Mouse (Mus musculus): ENCODE data around the gene Teddm1a. TPM values are rescaled to one million over a fixed set of nuclear protein-coding genes. Genes with fewer than 3 reads are reported as not detected.

The Teddm1a gene
- total and polyA plus RNA-seq, 3 experiments, result not detected

GRCm38 (mm10) chr1:153905884-153906283 lies 14.3 kb downstream of the Teddm1a start:
- no peaks in the 10 kb centered on the region for H3K79me2 ChIP-seq (replicated peaks; ENCODE audit: control insufficient read depth, extremely low read depth, insufficient read depth, poor library complexity, severe bottlenecking)
- no peak overlapping the region for H3K9ac ChIP-seq (ENCODE audit: insufficient read depth, low read depth)
- no peak overlapping the region for H3K4me3 ChIP-seq (replicated peaks in 1 of 3; ENCODE audit: low read depth in 2 of 3, low read length in 2 of 3, poor library complexity in 1 of 3)
- H3K36me3 ChIP-seq (replicated peaks in 1 of 2; ENCODE audit: control insufficient read depth in 1 of 2, insufficient read depth in 1 of 2, low read length in 1 of 2), result peaks cover 36 to 71% of the 10 kb centered on the region in 2 experiments
- peaks cover 0 to 12% of the 10 kb centered on the region in 2 experiments; a peak in 2 of 4 replicates for H3K4me1 ChIP-seq (ENCODE audit: control insufficient read depth in 1 of 2, insufficient read depth in 2 of 2)
- TF ChIP-seq TBP (conservative IDR thresholded peaks at IDR 0.05; ENCODE audit: low read depth, low read length), result no peak
- no peak for TF ChIP-seq E2F4 (IDR thresholded peaks at IDR 0.05; ENCODE audit: insufficient replicate concordance, low read depth, low read length)
- TF ChIP-seq BHLHE40 (IDR thresholded peaks at IDR 0.05; ENCODE audit: low read depth, low read length), result no peak
- TF ChIP-seq GABPA (IDR thresholded peaks at IDR 0.05; ENCODE audit: insufficient replicate concordance, low read depth, low read length), result no peak
- no peak for TF ChIP-seq MXI1 (IDR thresholded peaks at IDR 0.05; ENCODE audit: low read depth, low read length)
- no peak for TF ChIP-seq POLR2A (IDR thresholded peaks at IDR 0.05; ENCODE audit: low read depth, low read length)
- no peak for DNase-seq (ENCODE audit: extremely low read depth)
- H3K27me3 ChIP-seq (replicated peaks), result no peaks in the 10 kb centered on the region
- dilution Hi-C loops (cut with MboI; ENCODE audit: extremely low pct_ligation_motif_present, extremely low pct_unique_long_range_greater_than_20kb, low sequenced_read_pairs), result no loop called here
- no peak overlapping the region for H3K27ac ChIP-seq (ENCODE audit: insufficient read depth, low read depth)
- no peak overlapping the region for H3K4me2 ChIP-seq (ENCODE audit: insufficient read depth, low read depth, poor library complexity, severe bottlenecking)
- in situ Hi-C loops (cut with MboI; ENCODE audit: low pct_ligation_motif_present, low pct_unique_long_range_greater_than_20kb, low sequenced_read_pairs), result no loop called here
- H3K9me3 ChIP-seq (replicated peaks; ENCODE audit: low read length), result no peaks in the 10 kb centered on the region

- dilution Hi-C loops (cut with MboI; ENCODE audit: extremely low pct_ligation_motif_present, extremely low pct_unique_long_range_greater_than_20kb, low sequenced_read_pairs), result no loop called here
- peaks cover 31 to 65% of the 10 kb centered on the region in 2 experiments for H3K36me3 ChIP-seq (replicated peaks in 1 of 2; ENCODE audit: control insufficient read depth in 1 of 2, insufficient read depth in 1 of 2, low read length in 1 of 2)
Observed at GRCm38 (mm10) chr1:153908208-153908607, 16.7 kb downstream of the Teddm1a start.

GRCm38 (mm10) chr1:153908741-153909140 lies 17.2 kb downstream of the Teddm1a start:
- DNase-seq (ENCODE audit: extremely low read depth), result no peak
- no peak for TF ChIP-seq CTCF (conservative IDR thresholded peaks at IDR 0.05 in 1 of 2, IDR thresholded peaks at IDR 0.05 in 1 of 2; ENCODE audit: low read depth in 2 of 2, low read length in 2 of 2)
- TF ChIP-seq MAX (IDR thresholded peaks at IDR 0.05; ENCODE audit: low read length), result no peak
- TF ChIP-seq ZKSCAN1 (IDR thresholded peaks at IDR 0.05; ENCODE audit: borderline replicate concordance, low read depth, low read length), result no peak
- TF ChIP-seq TBP (conservative IDR thresholded peaks at IDR 0.05; ENCODE audit: low read depth, low read length), result no peak
- TF ChIP-seq GABPA (IDR thresholded peaks at IDR 0.05; ENCODE audit: insufficient replicate concordance, low read depth, low read length), result no peak
- no peak for TF ChIP-seq ZNF384 (IDR thresholded peaks at IDR 0.05; ENCODE audit: low read depth, low read length)
- H3K27ac ChIP-seq (ENCODE audit: insufficient read depth, low read depth), result no peak overlapping the region
- in situ Hi-C loops (cut with MboI; ENCODE audit: low pct_ligation_motif_present, low pct_unique_long_range_greater_than_20kb, low sequenced_read_pairs) (no loop called here), dilution Hi-C loops (cut with MboI; ENCODE audit: extremely low pct_ligation_motif_present, extremely low pct_unique_long_range_greater_than_20kb, low sequenced_read_pairs) (no loop called here)
- no peaks in the 10 kb centered on the region for H3K79me2 ChIP-seq (replicated peaks; ENCODE audit: control insufficient read depth, extremely low read depth, insufficient read depth, poor library complexity, severe bottlenecking)
- no peak overlapping the region for H3K4me2 ChIP-seq (ENCODE audit: insufficient read depth, low read depth, poor library complexity, severe bottlenecking)
- H3K4me3 ChIP-seq (replicated peaks in 1 of 3; ENCODE audit: low read depth in 2 of 3, low read length in 2 of 3, poor library complexity in 1 of 3), result no peak overlapping the region
- no peaks in the 10 kb centered on the region for H3K9me3 ChIP-seq (replicated peaks; ENCODE audit: low read length)
- peaks cover 0 to 2% of the 10 kb centered on the region in 2 experiments; a peak in 2 of 4 replicates for H3K4me1 ChIP-seq (ENCODE audit: control insufficient read depth in 1 of 2, insufficient read depth in 2 of 2)
- no peak overlapping the region for H3K9ac ChIP-seq (ENCODE audit: insufficient read depth, low read depth)
- peaks cover 31 to 59% of the 10 kb centered on the region in 2 experiments for H3K36me3 ChIP-seq (replicated peaks in 1 of 2; ENCODE audit: control insufficient read depth in 1 of 2, insufficient read depth in 1 of 2, low read length in 1 of 2)
- H3K27me3 ChIP-seq (replicated peaks), result no peaks in the 10 kb centered on the region

More at GRCm38 (mm10) chr1:153908208-153908607, 16.7 kb downstream of the Teddm1a start:
- H3K27me3 ChIP-seq (replicated peaks), result no peaks in the 10 kb centered on the region
- H3K27ac ChIP-seq (ENCODE audit: insufficient read depth, low read depth), result no peak overlapping the region
- H3K4me1 ChIP-seq (ENCODE audit: control insufficient read depth in 1 of 2, insufficient read depth in 2 of 2), result no peaks in the 10 kb centered on the region
- no peak overlapping the region for H3K9ac ChIP-seq (ENCODE audit: insufficient read depth, low read depth)
- no peak overlapping the region for H3K4me3 ChIP-seq (replicated peaks in 1 of 3; ENCODE audit: low read depth in 2 of 3, low read length in 2 of 3, poor library complexity in 1 of 3)
- H3K4me2 ChIP-seq (ENCODE audit: insufficient read depth, low read depth, poor library complexity, severe bottlenecking), result no peak overlapping the region
- H3K79me2 ChIP-seq (replicated peaks; ENCODE audit: control insufficient read depth, extremely low read depth, insufficient read depth, poor library complexity, severe bottlenecking), result no peaks in the 10 kb centered on the region
- DNase-seq (ENCODE audit: extremely low read depth), result no peak
- no peaks in the 10 kb centered on the region for H3K9me3 ChIP-seq (replicated peaks; ENCODE audit: low read length)
- in situ Hi-C loops (cut with MboI; ENCODE audit: low pct_ligation_motif_present, low pct_unique_long_range_greater_than_20kb, low sequenced_read_pairs), result no loop called here
- no peak for TF ChIP-seq ZC3H11A (IDR thresholded peaks at IDR 0.05; ENCODE audit: low read depth, low read length)
- TF ChIP-seq BHLHE40 (IDR thresholded peaks at IDR 0.05; ENCODE audit: low read depth, low read length), result no peak
- TF ChIP-seq PAX5 (IDR thresholded peaks at IDR 0.05; ENCODE audit: low read length), result no peak
- no peak for TF ChIP-seq MAX (IDR thresholded peaks at IDR 0.05; ENCODE audit: low read length)
- no peak for TF ChIP-seq UBTF (IDR thresholded peaks at IDR 0.05; ENCODE audit: low read depth, low read length)
- no peak for TF ChIP-seq TBP (conservative IDR thresholded peaks at IDR 0.05; ENCODE audit: low read depth, low read length)
- TF ChIP-seq SIN3A (IDR thresholded peaks at IDR 0.05; ENCODE audit: low read length), result no peak
- TF ChIP-seq JUN (IDR thresholded peaks at IDR 0.05; ENCODE audit: insufficient read depth, low read depth, low read length), result no peak
- TF ChIP-seq ZMIZ1 (IDR thresholded peaks at IDR 0.05; ENCODE audit: low read depth, low read length), result no peak
- no peak for TF ChIP-seq ZKSCAN1 (IDR thresholded peaks at IDR 0.05; ENCODE audit: borderline replicate concordance, low read depth, low read length)
- TF ChIP-seq E2F4 (IDR thresholded peaks at IDR 0.05; ENCODE audit: insufficient replicate concordance, low read depth, low read length), result no peak
- TF ChIP-seq MYC (IDR thresholded peaks at IDR 0.05; ENCODE audit: low read depth, low read length), result no peak
- no peak for TF ChIP-seq USF1 (IDR thresholded peaks at IDR 0.05; ENCODE audit: low read depth, low read length)

All from CH12.LX (cell line).